Mouse (Mus musculus): ENCODE measurements around the gene Lamb3. TPM values are rescaled to one million over a fixed set of nuclear protein-coding genes. Genes with fewer than 3 reads are reported as not detected.

The Lamb3 gene
- total RNA-seq, 2 experiments from 2014 or later, result 2.1 to 3.2 TPM

- DNase-seq, result peak; percentile 54
These were observed 175.5 kb downstream of the Lamb3 start for GRCm38 (mm10) chr1:193382841-193383462.

- DNase-seq, result peak; percentile 92
These were observed 178.6 kb downstream of the Lamb3 start for GRCm38 (mm10) chr1:193386136-193386535.

GRCm38 (mm10) chr1:193387241-193387640 lies 179.7 kb downstream of the Lamb3 start:
- DNase-seq, result no peak

GRCm38 (mm10) chr1:193389505-193389904 lies 182.0 kb downstream of the Lamb3 start:
- no peak for DNase-seq

GRCm38 (mm10) chr1:193390004-193390403 lies 182.5 kb downstream of the Lamb3 start:
- DNase-seq, result no peak

GRCm38 (mm10) chr1:193392266-193392665 lies 184.8 kb downstream of the Lamb3 start:
- no peak for DNase-seq

Other genes starting within 250 kb of the Lamb3 start
- 1 to 10 TPM; 4.6 to 5.7 TPM for gene Syt14, start 171.9 kb upstream of the Lamb3 start, total RNA-seq (2021)
- gene Diexf, start 77.4 kb upstream of the Lamb3 start, total RNA-seq (2021), result 10 to 100 TPM; 14.8 to 16.6 TPM
- 1 to 10 TPM; 3.2 to 5.1 TPM for gene Irf6, start 54.6 kb upstream of the Lamb3 start, total RNA-seq (2021)
- gene A130010J15Rik, start 39.7 kb upstream of the Lamb3 start, total RNA-seq (2021), result 1 to 10 TPM; 3.4 to 4.8 TPM
- gene Traf3ip3, start 6.0 kb upstream of the Lamb3 start, total RNA-seq (2021), result 1 to 10 TPM; 9.1 to 9.3 TPM
- 100 to 1,000 TPM in 1 of 2 experiments, 10 to 100 TPM in 1; 47.9 to 110 TPM for gene Hsd11b1, start 56.4 kb downstream of the Lamb3 start, total RNA-seq (2021)
- 100 to 1,000 TPM; 138 to 255 TPM for gene G0s2, start 65.5 kb downstream of the Lamb3 start, total RNA-seq (2021)
- 1 to 10 TPM in 1 of 2 experiments, under 1 TPM in 1; 0.69 to 1.0 TPM for gene Camk1g, start 162.6 kb downstream of the Lamb3 start, total RNA-seq (2021)